Mouse (Mus musculus) C2C12 (cell line): ENCODE measurements around the gene Cd274.

Experiments
- CTCF ChIP-seq: IDR thresholded peaks from one replicate; pipeline ENCODE4 v1.5.1; 2011; ENCODE audit not compliant: control insufficient read depth, insufficient read depth, insufficient read length
- MAX ChIP-seq: IDR thresholded peaks from one replicate; pipeline ENCODE4 v1.6.1; 2011; ENCODE audit warnings: mild to moderate bottlenecking, control low read depth
- USF1 ChIP-seq: IDR thresholded peaks from one replicate; pipeline ENCODE4 v1.6.1; 2011; ENCODE audit warnings: low read depth, mild to moderate bottlenecking, control low read depth, moderate library complexity

GRCm38 (mm10) chr19:29368671-29369309, 1.5 kb downstream of the Cd274 start:
- TF ChIP-seq USF1: no peak
- TF ChIP-seq CTCF: no peak
- TF ChIP-seq MAX: no peak
